Mouse (Mus musculus): Measurements from ENCODE around the gene Mtmr4. TPM values are rescaled to one million over a fixed set of nuclear protein-coding genes. Genes with fewer than 3 reads are reported as not detected.
A peak's percentile ranks its signal among the peaks of the same experiment; 100 is the strongest.

Gene Mtmr4
- total RNA-seq (2021) = 10 to 100 TPM; 80.4 to 99.0 TPM
- long read RNA-seq, experiment 1, full-length matches to known transcripts = 24 of 52 reads
- long read RNA-seq, experiment 1, partial matches to known transcripts = 10 of 52 reads
- long read RNA-seq, experiment 1, other reads (novel, unspliced or antisense) = 18 of 52 reads
- long read RNA-seq, experiment 2, full-length matches to known transcripts = 22 of 68 reads
- long read RNA-seq, experiment 2, partial matches to known transcripts = 10 of 68 reads
- long read RNA-seq, experiment 2, other reads (novel, unspliced or antisense) = 36 of 68 reads

DNA sequence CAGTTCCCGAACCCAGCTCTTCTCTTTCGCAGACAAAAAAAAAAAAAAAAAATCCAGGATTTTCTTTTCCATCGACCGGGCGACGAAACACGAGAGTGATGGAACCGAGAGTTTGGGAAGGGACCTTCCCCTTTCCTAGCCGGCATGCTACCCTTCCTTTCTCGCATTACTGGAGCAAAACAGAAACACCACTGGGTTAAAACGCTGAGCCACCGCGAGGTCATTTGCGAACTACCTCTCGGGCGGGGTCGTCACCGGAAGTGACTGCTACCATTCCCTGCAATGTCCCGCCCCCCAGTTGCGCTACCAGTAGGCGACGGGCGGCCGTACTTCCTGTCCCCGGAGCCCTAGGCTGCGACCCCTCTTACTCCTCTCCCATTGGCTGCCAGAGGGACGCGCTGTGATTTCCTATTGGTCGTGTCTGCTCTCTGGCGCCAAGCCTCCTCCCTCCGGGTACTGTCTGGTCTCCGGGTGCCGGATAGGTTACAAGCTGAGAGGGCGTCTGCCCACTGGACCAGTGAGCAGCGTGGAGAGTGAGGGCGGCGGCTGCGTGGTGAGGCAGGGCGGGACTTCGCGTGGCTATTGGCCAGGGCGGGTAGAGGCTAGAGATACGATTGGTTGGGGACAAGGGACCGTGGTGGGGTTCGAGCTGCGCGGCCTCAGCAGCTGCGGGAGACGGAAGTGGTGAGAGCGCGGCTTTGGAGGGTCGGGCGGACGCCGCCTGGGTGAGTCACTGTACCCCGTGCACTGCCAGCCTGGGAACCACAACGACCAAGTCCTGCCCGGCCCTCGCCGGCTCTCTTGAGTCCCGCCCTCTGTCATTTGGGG is at the start of gene Mtmr4:
Gene Mtmr4, plus strand, starts transcription at position 637 of the 828 bp plus-strand sequence.
- peak; percentile 3; the same call in 1 of the 2 replicates for TF ChIP-seq CTCF (IDR thresholded peaks at IDR 0.05)
- Histone ChIP-seq H3K27ac (peak within 1 kb of the TSS; percentile 98), H3K4me3 (peak within 1 kb of the TSS; percentile 82)
- peak; percentile 99 to 100 for DNase-seq (ENCODE audit: extremely low spot score in 1 of 2, low spot score in 2 of 2)
- intact Hi-C loops (cut with DNase I) = no loop called here

- intact Hi-C loops (cut with DNase I) = no loop called here
- TF ChIP-seq CTCF (IDR thresholded peaks at IDR 0.05) = no peak
- Histone ChIP-seq H3K27ac (no peak overlapping the region), H3K4me3 (no peak overlapping the region)
- no peak for DNase-seq (ENCODE audit: extremely low spot score in 1 of 2, low spot score in 2 of 2)
Observed at GRCm38 (mm10) chr11:87542285-87542684, 49.7 kb upstream of the Mtmr4 start.

- intact Hi-C loops (cut with DNase I) = no loop called here
- no peak overlapping the region for H3K27ac ChIP-seq
Observed at GRCm38 (mm10) chr11:87542906-87543305, 49.1 kb upstream of the Mtmr4 start.

GRCm38 (mm10) chr11:87553342-87553741 is 38.6 kb upstream of the Mtmr4 start:
- intact Hi-C loops (cut with DNase I) = no loop called here
- TF ChIP-seq CTCF (IDR thresholded peaks at IDR 0.05) = no peak
- no peak for DNase-seq (ENCODE audit: extremely low spot score in 1 of 2, low spot score in 2 of 2)
- H3K4me3 ChIP-seq = no peak overlapping the region
- no peak overlapping the region; the same call in 1 of the 2 replicates for H3K27ac ChIP-seq

More at GRCm38 (mm10) chr11:87542906-87543305, 49.1 kb upstream of the Mtmr4 start:
- no peak for TF ChIP-seq CTCF (IDR thresholded peaks at IDR 0.05)
- DNase-seq (ENCODE audit: extremely low spot score in 1 of 2, low spot score in 2 of 2) = no peak
- H3K4me3 ChIP-seq = no peak overlapping the region

- intact Hi-C loops (cut with DNase I) = no loop called here
- Histone ChIP-seq H3K4me3 (no peak overlapping the region), H3K27ac (no peak overlapping the region)
- no peak for DNase-seq (ENCODE audit: extremely low spot score in 1 of 2, low spot score in 2 of 2)
- TF ChIP-seq CTCF (IDR thresholded peaks at IDR 0.05) = no peak
Observed at GRCm38 (mm10) chr11:87554386-87554785, 37.6 kb upstream of the Mtmr4 start.

- intact Hi-C loops (cut with DNase I) = no loop called here
- Histone ChIP-seq H3K4me3 (no peak overlapping the region), H3K27ac (no peak overlapping the region)
- no peak for DNase-seq (ENCODE audit: extremely low spot score in 1 of 2, low spot score in 2 of 2)
- TF ChIP-seq CTCF (IDR thresholded peaks at IDR 0.05) = no peak
Observed at GRCm38 (mm10) chr11:87555106-87555703, 36.8 kb upstream of the Mtmr4 start.

GRCm38 (mm10) chr11:87561208-87561607 is 30.8 kb upstream of the Mtmr4 start:
- DNase-seq (ENCODE audit: extremely low spot score in 1 of 2, low spot score in 2 of 2) = no peak
- intact Hi-C loops (cut with DNase I) = no loop called here
- H3K4me3 ChIP-seq = no peak overlapping the region
- TF ChIP-seq CTCF (IDR thresholded peaks at IDR 0.05) = no peak
- H3K27ac ChIP-seq = no peak overlapping the region

GRCm38 (mm10) chr11:87566501-87566900 is 25.5 kb upstream of the Mtmr4 start, which contains the start of gene Gm11492:
TSS of gene Gm11492 (plus strand) at chr11:87566653.
- Histone ChIP-seq H3K4me3 (no peak within 1 kb of the TSS), H3K27ac (no peak within 1 kb of the TSS)
- TF ChIP-seq CTCF (IDR thresholded peaks at IDR 0.05) = no peak
- DNase-seq (ENCODE audit: extremely low spot score in 1 of 2, low spot score in 2 of 2) = no peak
- intact Hi-C loops (cut with DNase I) = no loop called here

DNA sequence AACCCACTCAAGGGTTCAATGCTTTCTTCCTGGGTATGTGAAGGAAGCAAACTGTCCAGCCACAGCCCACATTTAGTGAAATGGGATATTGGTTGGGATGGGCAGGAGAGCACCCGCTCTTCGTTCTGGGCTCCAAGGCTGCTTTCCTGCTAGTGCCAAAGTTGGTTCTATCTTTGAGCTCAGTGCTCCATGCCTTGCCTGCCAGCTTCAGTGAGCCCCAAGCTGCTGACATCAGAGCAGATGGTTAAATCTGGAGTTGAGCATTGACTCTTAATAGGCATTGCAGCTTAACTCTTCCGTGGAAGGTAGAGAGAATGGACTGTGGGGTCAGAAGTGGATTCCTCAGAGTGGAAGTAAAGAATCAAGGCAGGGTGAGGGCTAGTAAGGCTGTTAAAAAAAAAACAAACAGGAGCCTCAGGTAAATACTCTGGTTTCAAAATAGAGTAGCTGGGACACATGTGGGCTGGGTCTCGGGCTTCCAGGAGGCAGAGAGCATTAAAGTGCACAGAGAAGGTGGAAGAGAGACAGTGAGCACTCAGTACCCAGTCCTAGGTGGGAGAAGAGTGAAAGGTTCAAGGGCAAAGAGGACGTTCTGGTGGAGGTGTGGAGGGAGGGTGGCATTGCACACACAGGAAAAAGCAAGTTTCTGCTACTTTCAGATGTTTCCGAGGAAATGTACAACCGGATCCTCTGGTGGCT is 23.6 kb upstream of the Mtmr4 start, which contains the start of gene Sept4:
Gene Sept4, plus strand, starts transcription at position 649 of the 699 bp plus-strand sequence.
- 0 out of 2 replicates have a peak within 1 kb of the TSS, but pooled peaks have one; percentile 28 for H3K27ac ChIP-seq
- DNase-seq (ENCODE audit: extremely low spot score in 1 of 2, low spot score in 2 of 2) = no peak
- TF ChIP-seq CTCF (IDR thresholded peaks at IDR 0.05) = no peak
- H3K4me3 ChIP-seq = no peak within 1 kb of the TSS
- intact Hi-C loops (cut with DNase I) = no loop called here

DNA sequence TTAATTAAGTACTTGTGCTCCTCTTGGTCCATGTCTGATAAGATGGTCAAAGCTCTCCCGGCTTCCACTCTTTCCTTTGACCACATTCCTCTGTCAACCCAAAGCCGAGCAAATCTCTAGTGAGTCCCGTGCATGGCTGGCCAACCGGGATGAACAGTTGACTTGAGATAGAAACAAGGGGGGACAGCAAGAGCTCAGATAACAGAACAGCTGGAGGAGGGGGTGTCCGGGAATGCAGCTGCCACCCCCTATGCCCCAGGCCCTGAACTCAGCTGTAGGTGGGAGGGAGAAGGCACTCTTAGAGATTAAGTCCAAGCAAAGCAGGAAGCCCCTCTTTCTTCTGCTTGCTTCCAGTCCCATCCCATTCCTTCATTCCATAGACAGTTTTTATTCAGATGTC is 21.2 kb upstream of the Mtmr4 start:
- TF ChIP-seq CTCF (IDR thresholded peaks at IDR 0.05) = no peak
- Histone ChIP-seq H3K4me3 (no peak overlapping the region), H3K27ac (peak overlapping the region; percentile 70; the same call in 1 of the 2 replicates)
- no peak for DNase-seq (ENCODE audit: extremely low spot score in 1 of 2, low spot score in 2 of 2)
- intact Hi-C loops (cut with DNase I) = no loop called here

- Histone ChIP-seq H3K27ac (peak overlapping the region; percentile 70), H3K4me3 (no peak overlapping the region)
- no peak for TF ChIP-seq CTCF (IDR thresholded peaks at IDR 0.05)
- DNase-seq (ENCODE audit: extremely low spot score in 1 of 2, low spot score in 2 of 2) = no peak
- intact Hi-C loops (cut with DNase I) = no loop called here
Observed at GRCm38 (mm10) chr11:87571361-87571950, 20.5 kb upstream of the Mtmr4 start.

Data from left cerebral cortex, adult 2 months (tissue).